In the genomic region with DNA sequence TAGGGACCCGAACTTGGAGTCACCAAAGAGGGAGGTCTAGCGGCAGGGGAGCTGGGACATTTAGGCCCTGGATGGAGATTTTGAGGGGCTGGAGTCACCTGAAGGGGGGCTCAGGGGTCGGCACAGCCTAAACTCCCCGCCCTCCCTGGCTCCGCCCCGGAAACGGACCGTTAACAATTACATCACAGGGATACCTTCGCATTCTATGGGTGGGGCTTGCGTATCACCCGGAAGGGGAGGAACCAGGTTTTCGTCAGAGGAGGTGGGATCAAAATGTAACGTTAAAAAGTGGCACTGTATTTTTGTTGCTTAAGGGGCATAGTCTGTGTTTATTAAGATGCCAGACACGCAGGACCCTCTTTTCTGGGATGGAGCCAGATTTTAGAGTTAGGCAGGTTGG, we compare ENCODE assay signal across 9 mouse cellular contexts. TPM values are rescaled to one million over a fixed set of nuclear protein-coding genes. Genes with fewer than 3 reads are reported as not detected.
DNase-seq lines count a peak whose midpoint lies in the region; ATAC-seq lines count a peak whose summit lies in the region.
"Not testable (repeated sequence)": the region's sequence is repeated elsewhere in the genome, so short reads cannot be mapped to it uniquely, and the experiment has no call there.
"Had no signal": no experiment of that assay in that cellular context is flagged by ENCODE, and none has a peak within 500 bp of the region (broad histone marks: within the 10 kb centered on the region; RNA-seq: fewer than 3 reads in every experiment).

TSS of gene Ccl27a (minus strand) at position 246 of the 400 bp plus-strand sequence.

- not testable (repeated sequence) for ATAC-seq in forebrain, embryonic 12.5 days (ENCODE audit: low FRiP score); heart, embryonic 16.5 days (replicated peaks; ENCODE audit: extremely low read depth, insufficient read depth, low FRiP score)

- not testable (repeated sequence) for H3K27me3 ChIP-seq in forebrain, embryonic 12.5 days; heart, embryonic 16.5 days (ENCODE audit: control insufficient read depth, insufficient read depth, low read length)

- WGBS in forebrain, embryonic 12.5 days = 2% methylated on average over 12 of the region's 14 CpGs
- WGBS in heart, embryonic 16.5 days = 1% methylated on average over 12 of the region's 14 CpGs

- H3K4me3 ChIP-seq in forebrain, embryonic 12.5 days (replicated peaks) = peak within 1 kb of the TSS; percentile 47
- peak within 1 kb of the TSS; percentile 47 for H3K4me3 ChIP-seq in heart, embryonic 16.5 days (ENCODE audit: low read length)

- peak within 1 kb of the TSS; percentile 54 for H3K9ac ChIP-seq in forebrain, embryonic 12.5 days
- not testable (repeated sequence) for H3K9ac ChIP-seq in heart, embryonic 16.5 days (ENCODE audit: low read length)

- H3K4me2 ChIP-seq in forebrain, embryonic 12.5 days = peak within 1 kb of the TSS; percentile 53
- H3K4me2 ChIP-seq in heart, embryonic 16.5 days (ENCODE audit: low read depth, low read length) = peak within 1 kb of the TSS; percentile 59

- not testable (repeated sequence) for H3K36me3 ChIP-seq in forebrain, embryonic 12.5 days (replicated peaks); heart, embryonic 16.5 days (ENCODE audit: control insufficient read depth, insufficient read depth)

- not testable (repeated sequence) for H3K4me1 ChIP-seq in forebrain, embryonic 12.5 days; heart, embryonic 16.5 days (ENCODE audit: control insufficient read depth, insufficient read depth, low read length)

- peak within 1 kb of the TSS; percentile 53; the same call in 1 of the 2 replicates for H3K27ac ChIP-seq in forebrain, embryonic 12.5 days
- H3K27ac ChIP-seq in heart, embryonic 16.5 days (ENCODE audit: low read length) = peak within 1 kb of the TSS; percentile 51

- not testable (repeated sequence) for H3K9me3 ChIP-seq in forebrain, embryonic 12.5 days; heart, embryonic 16.5 days (replicated peaks; ENCODE audit: control insufficient read depth, low read length)

- peak; percentile 89 for DNase-seq in CD4-positive helper T cell, adult 2 months (ENCODE audit: low read depth, low spot score)
- peak; percentile 42 for DNase-seq in c-Kit-positive CD71-negative TER-119-negative erythroid progenitor cells, embryonic 14.5 days (ENCODE audit: low read depth)
- DNase-seq in kidney, postnatal 10 days = peak; percentile 87
- peak; percentile 84 for DNase-seq in liver
- peak; percentile 45 to 69 for DNase-seq in monocyte, adult 2 months (ENCODE audit: low read depth in 1 of 2, low spot score in 2 of 2)
- DNase-seq in spleen, postnatal 10 days (ENCODE audit: low spot score in 2 of 2) = peak; percentile 29 to 80

RNA-seq across cellular contexts. Expression of gene Ccl27a, which starts in this region (rescaled TPM):
- 119 and 122 TPM in 2 replicates for polyA plus RNA-seq in forebrain, embryonic 12.5 days (2016; fragmentation: Nextera tagmentation; extraction: Ambion mirVana)
- 40.8 and 40.9 TPM in 2 replicates for polyA plus RNA-seq in heart, embryonic 16.5 days (2015; fragmentation: Nextera tagmentation; extraction: Ambion mirVana)
- polyA plus RNA-seq: myocyte had no signal
